Mouse (Mus musculus) hindbrain, embryonic 12.5 days (tissue): ENCODE measurements around the gene Togaram2. TPM values are rescaled to one million over a fixed set of nuclear protein-coding genes. Genes with fewer than 3 reads are reported as not detected.

Experiments
- ATAC-seq: fragments of 200-750 bp; cut with Nextera tagmentation; 2 replicates; pipeline ENCODE4 v1.8.0; 2017; ENCODE audit warnings: moderate TSS enrichment; ENCODE audit not compliant: low FRiP score
- H3K27ac ChIP-seq: fragments of 300-500 bp; sonication (generic); 2 replicates; pipeline ENCODE4 v1.5.1; 2016; ENCODE audit warnings: mild to moderate bottlenecking
- H3K27me3 ChIP-seq: fragments of 300-500 bp; sonication (generic); 2 replicates; pipeline ENCODE4 v1.6.1; 2016; ENCODE audit warnings: mild to moderate bottlenecking
- H3K36me3 ChIP-seq: fragments of 300-500 bp; sonication (generic); 2 replicates; pipeline ENCODE4 v1.6.1; 2016; ENCODE audit warnings: mild to moderate bottlenecking
- H3K4me1 ChIP-seq: fragments of 300-500 bp; sonication (generic); 2 replicates; pipeline ENCODE4 v1.6.1; 2016
- H3K4me2 ChIP-seq: fragments of 300-500 bp; sonication (generic); replicated peaks from 2 replicates; pipeline ENCODE4 v1.6.1; 2016; ENCODE audit warnings: mild to moderate bottlenecking
- H3K4me3 ChIP-seq: fragments of 300-500 bp; sonication (generic); 2 replicates; pipeline ENCODE4 v1.5.1; 2016; ENCODE audit warnings: mild to moderate bottlenecking
- H3K9ac ChIP-seq: fragments of 300-500 bp; sonication (generic); 2 replicates; pipeline ENCODE4 v1.6.1; 2016; ENCODE audit warnings: mild to moderate bottlenecking, moderate library complexity
- H3K9me3 ChIP-seq: fragments of 300-500 bp; sonication (generic); replicated peaks from 2 replicates; pipeline ENCODE4 v1.6.1; 2016; ENCODE audit warnings: mild to moderate bottlenecking
- WGBS: fragments of 180-500 bp; shearing (Covaris S2); methylation state at CpG from one replicate; pipeline ENCODE4 v1.1.7; 2016; 5-methylcytosine and 5-hydroxymethylcytosine counted together
- polyA plus RNA-seq: library from polyadenylated mRNA; unstranded; fragments of >200 nt; fragmentation: Nextera tagmentation; extraction: Ambion mirVana; gene quantifications from 2 replicates; pipeline ENCODE4 v1.2.1, GENCODE M21; 2016

Gene Togaram2
- polyA plus RNA-seq, 1 experiment from 2014 or later = 0.19 TPM

GRCm38 (mm10) chr17:71687436-71687835 lies 14.4 kb downstream of the Togaram2 start:
- no peaks in the 10 kb centered on the region for H3K36me3 ChIP-seq
- 71% methylated on average over 9 of the region's 9 CpGs for WGBS
- ATAC-seq = no peak
- H3K4me3 ChIP-seq = no peak overlapping the region
- no peak overlapping the region for H3K27ac ChIP-seq
- H3K27me3 ChIP-seq = 0 out of 2 replicates have a peak, but pooled peaks cover 3% of the 10 kb centered on the region
- H3K9ac ChIP-seq = no peak overlapping the region
- no peaks in the 10 kb centered on the region for H3K9me3 ChIP-seq
- H3K4me2 ChIP-seq = no peak overlapping the region
- peaks cover 5% of the 10 kb centered on the region; the same call in 1 of the 2 replicates for H3K4me1 ChIP-seq

GRCm38 (mm10) chr17:71689903-71690302 lies 16.8 kb downstream of the Togaram2 start:
- Histone ChIP-seq H3K36me3 (no peaks in the 10 kb centered on the region), H3K4me3 (no peak overlapping the region), H3K4me1 (peaks cover 13% of the 10 kb centered on the region; the same call in 1 of the 2 replicates), H3K9ac (no peak overlapping the region), H3K27me3 (0 out of 2 replicates have a peak, but pooled peaks cover 3% of the 10 kb centered on the region), H3K9me3 (no peaks in the 10 kb centered on the region), H3K4me2 (no peak overlapping the region), H3K27ac (no peak overlapping the region)
- no peak for ATAC-seq
- 80% methylated on average over 5 of the region's 5 CpGs for WGBS

DNA sequence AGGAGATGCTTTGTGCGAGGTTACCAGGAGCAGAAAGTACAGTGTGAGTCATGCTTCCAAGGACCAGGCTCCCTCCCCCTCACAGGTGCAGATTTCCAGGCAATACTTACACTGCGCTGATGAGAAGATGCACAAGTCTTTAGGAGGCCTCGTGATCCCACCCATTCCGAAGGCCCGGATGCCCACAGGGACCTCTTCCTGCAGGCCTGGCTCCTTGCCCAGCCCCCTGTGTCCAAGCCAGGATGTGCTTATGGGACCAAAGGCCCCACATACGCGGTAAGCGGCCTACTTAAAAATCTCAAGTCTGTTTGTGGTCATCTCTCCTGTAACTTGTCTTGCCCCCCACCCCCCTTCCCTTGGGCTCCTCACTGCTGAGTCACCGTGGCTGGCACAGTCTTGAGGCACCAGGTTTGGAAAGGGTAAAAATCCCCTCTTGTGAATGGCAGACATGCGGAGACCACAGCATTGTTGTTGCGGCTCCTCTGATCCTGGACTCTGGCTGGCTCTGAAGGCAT lies 18.4 kb downstream of the Togaram2 start:
- Histone ChIP-seq H3K4me2 (no peak overlapping the region), H3K9ac (no peak overlapping the region), H3K27me3 (0 out of 2 replicates have a peak, but pooled peaks cover 3% of the 10 kb centered on the region), H3K4me1 (peaks cover 18% of the 10 kb centered on the region), H3K36me3 (no peaks in the 10 kb centered on the region), H3K4me3 (no peak overlapping the region), H3K9me3 (no peaks in the 10 kb centered on the region), H3K27ac (no peak overlapping the region)
- WGBS = 77% methylated on average over 11 of the region's 11 CpGs
- no peak; the same call in 1 of the 2 replicates for ATAC-seq

DNA sequence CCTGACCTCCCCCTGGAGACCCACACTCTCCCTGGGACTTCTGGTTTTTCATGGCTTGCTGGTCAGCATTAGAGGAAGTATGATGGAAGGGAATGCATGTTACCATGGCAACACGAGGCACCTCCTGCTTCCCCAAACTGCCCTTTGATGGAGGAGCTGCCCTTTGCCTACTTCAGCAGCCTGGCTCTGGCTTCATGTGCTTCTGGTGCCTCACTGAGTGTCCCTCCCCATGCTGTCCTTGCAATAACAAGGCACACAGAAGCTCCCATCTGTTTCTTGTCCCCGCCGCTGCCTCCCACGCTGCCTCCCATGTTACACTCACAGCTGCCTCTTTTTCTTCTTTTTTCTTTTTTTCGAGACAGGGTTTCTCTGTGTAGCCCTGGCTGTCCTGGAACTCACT lies 20.3 kb downstream of the Togaram2 start:
- Histone ChIP-seq H3K9ac (no peak overlapping the region), H3K27ac (no peak overlapping the region), H3K36me3 (no peaks in the 10 kb centered on the region), H3K4me3 (no peak overlapping the region), H3K9me3 (no peaks in the 10 kb centered on the region), H3K4me2 (no peak overlapping the region), H3K4me1 (peaks cover 19% of the 10 kb centered on the region), H3K27me3 (no peaks in the 10 kb centered on the region)
- ATAC-seq = no peak
- WGBS = 33% methylated on average over 5 of the region's 5 CpGs

DNA sequence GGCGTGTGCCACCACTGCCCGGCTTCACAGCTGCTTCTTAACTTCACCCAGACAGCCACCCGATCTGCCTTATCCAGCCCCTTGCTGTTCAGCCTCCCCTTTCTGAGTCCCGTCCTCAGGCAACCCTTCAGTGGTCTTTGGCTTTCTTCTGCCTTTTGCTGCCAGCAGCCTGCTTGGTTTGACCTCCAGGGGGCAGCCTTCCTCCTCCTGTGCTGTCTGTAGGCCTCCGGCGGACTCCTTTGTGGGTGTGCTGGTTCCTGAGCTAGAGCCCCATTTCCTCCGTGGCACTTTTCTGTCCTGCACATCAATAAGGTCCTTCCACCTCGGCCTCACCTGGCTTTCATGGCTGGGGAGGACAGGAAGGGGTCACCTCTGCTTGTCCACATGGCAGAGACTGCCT lies 20.7 kb downstream of the Togaram2 start:
- WGBS = 49% methylated on average over 8 of the region's 8 CpGs
- ATAC-seq = no peak
- H3K4me3 ChIP-seq = no peak overlapping the region
- no peaks in the 10 kb centered on the region for H3K27me3 ChIP-seq
- no peak overlapping the region for H3K27ac ChIP-seq
- peaks cover 19% of the 10 kb centered on the region for H3K4me1 ChIP-seq
- H3K36me3 ChIP-seq = no peaks in the 10 kb centered on the region
- no peaks in the 10 kb centered on the region for H3K9me3 ChIP-seq
- no peak overlapping the region for H3K4me2 ChIP-seq
- H3K9ac ChIP-seq = no peak overlapping the region

GRCm38 (mm10) chr17:71695151-71695550 lies 22.1 kb downstream of the Togaram2 start:
- H3K27ac ChIP-seq = no peak overlapping the region
- no peaks in the 10 kb centered on the region for H3K36me3 ChIP-seq
- H3K27me3 ChIP-seq = no peaks in the 10 kb centered on the region
- no peak overlapping the region for H3K4me3 ChIP-seq
- WGBS = 84% methylated on average over 8 of the region's 8 CpGs
- peaks cover 19% of the 10 kb centered on the region for H3K4me1 ChIP-seq
- H3K9ac ChIP-seq = no peak overlapping the region
- no peak for ATAC-seq
- no peaks in the 10 kb centered on the region for H3K9me3 ChIP-seq
- H3K4me2 ChIP-seq = no peak overlapping the region

- Histone ChIP-seq H3K4me1 (peaks cover 19% of the 10 kb centered on the region), H3K4me2 (no peak overlapping the region), H3K9ac (no peak overlapping the region), H3K4me3 (no peak overlapping the region), H3K9me3 (no peaks in the 10 kb centered on the region), H3K36me3 (no peaks in the 10 kb centered on the region), H3K27ac (no peak overlapping the region), H3K27me3 (no peaks in the 10 kb centered on the region)
- WGBS = 81% methylated on average over 15 of the region's 15 CpGs
- no peak for ATAC-seq
These were observed 22.8 kb downstream of the Togaram2 start for GRCm38 (mm10) chr17:71695716-71696315.

DNA sequence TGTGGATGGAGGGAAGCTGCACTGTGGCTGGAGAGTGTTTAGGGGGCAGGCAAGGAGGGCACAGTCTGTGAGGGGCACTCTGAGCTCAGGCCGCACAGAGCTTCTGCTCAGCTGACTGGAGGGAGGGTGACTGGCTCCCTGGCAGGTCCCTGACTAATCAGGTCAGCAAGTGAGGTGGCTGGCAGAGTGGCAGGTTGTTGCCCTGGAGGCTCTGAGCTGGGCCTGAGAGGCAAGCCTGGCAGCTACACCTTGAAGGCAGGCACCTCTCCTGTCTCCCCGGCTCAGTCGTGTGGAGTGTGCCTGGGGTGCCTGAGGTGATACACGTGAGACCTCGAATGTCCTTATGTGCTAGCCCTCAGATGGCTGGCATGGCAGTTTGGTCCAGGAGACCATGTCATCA lies 23.3 kb downstream of the Togaram2 start:
- Histone ChIP-seq H3K36me3 (no peaks in the 10 kb centered on the region), H3K27ac (no peak overlapping the region), H3K4me2 (no peak overlapping the region), H3K27me3 (no peaks in the 10 kb centered on the region), H3K9me3 (no peaks in the 10 kb centered on the region), H3K9ac (no peak overlapping the region), H3K4me1 (peaks cover 18% of the 10 kb centered on the region), H3K4me3 (no peak overlapping the region)
- ATAC-seq = no peak
- WGBS = 82% methylated on average over 5 of the region's 5 CpGs

GRCm38 (mm10) chr17:71697896-71698618 lies 25.0 kb downstream of the Togaram2 start:
- Histone ChIP-seq H3K27me3 (no peaks in the 10 kb centered on the region), H3K4me3 (no peak overlapping the region), H3K27ac (no peak overlapping the region), H3K4me2 (no peak overlapping the region), H3K36me3 (no peaks in the 10 kb centered on the region), H3K9ac (no peak overlapping the region), H3K9me3 (no peaks in the 10 kb centered on the region), H3K4me1 (peaks cover 12% of the 10 kb centered on the region)
- 85% methylated on average over 11 of the region's 11 CpGs for WGBS
- no peak for ATAC-seq

GRCm38 (mm10) chr17:71698619-71698956 lies 25.5 kb downstream of the Togaram2 start:
- H3K9ac ChIP-seq = no peak overlapping the region
- no peak for ATAC-seq

DNA sequence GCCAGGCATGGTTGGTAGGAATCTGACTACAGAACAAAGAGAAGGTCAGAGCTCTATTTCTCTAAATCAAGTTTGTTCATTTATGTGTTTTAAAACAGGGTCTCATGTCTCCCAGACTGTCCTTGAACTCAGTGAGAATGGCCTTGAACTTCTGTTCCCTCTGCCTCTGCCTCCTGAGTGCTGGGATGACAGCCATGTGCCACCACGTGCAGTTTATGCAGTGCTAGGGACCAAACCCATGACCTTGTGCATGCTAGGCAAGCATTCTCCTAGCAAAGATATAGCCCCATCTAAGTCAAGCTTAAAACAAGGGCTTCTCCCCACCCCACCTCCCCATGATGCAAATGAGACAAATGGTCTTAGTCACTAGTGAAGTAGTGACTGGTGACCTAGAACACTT lies 32.1 kb downstream of the Togaram2 start:
- 73% methylated on average over 1 of the region's 1 CpGs for WGBS
- H3K27me3 ChIP-seq = no peaks in the 10 kb centered on the region
- H3K4me1 ChIP-seq = peaks cover 5% of the 10 kb centered on the region; the same call in 1 of the 2 replicates
- no peak overlapping the region for H3K4me3 ChIP-seq
- H3K9me3 ChIP-seq = peaks cover 10% of the 10 kb centered on the region; the same call in 1 of the 2 replicates
- H3K36me3 ChIP-seq = no peaks in the 10 kb centered on the region
- H3K27ac ChIP-seq = no peak overlapping the region
- no peak overlapping the region for H3K4me2 ChIP-seq
- no peak for ATAC-seq
- no peak overlapping the region for H3K9ac ChIP-seq

More at GRCm38 (mm10) chr17:71698619-71698956, 25.5 kb downstream of the Togaram2 start:
- H3K4me3 ChIP-seq = no peak overlapping the region
- no peak overlapping the region for H3K27ac ChIP-seq
- H3K9me3 ChIP-seq = no peaks in the 10 kb centered on the region
- no peaks in the 10 kb centered on the region for H3K27me3 ChIP-seq
- H3K4me2 ChIP-seq = no peak overlapping the region
- WGBS = 93% methylated on average over 11 of the region's 11 CpGs
- peaks cover 7% of the 10 kb centered on the region for H3K4me1 ChIP-seq
- no peaks in the 10 kb centered on the region for H3K36me3 ChIP-seq

DNA sequence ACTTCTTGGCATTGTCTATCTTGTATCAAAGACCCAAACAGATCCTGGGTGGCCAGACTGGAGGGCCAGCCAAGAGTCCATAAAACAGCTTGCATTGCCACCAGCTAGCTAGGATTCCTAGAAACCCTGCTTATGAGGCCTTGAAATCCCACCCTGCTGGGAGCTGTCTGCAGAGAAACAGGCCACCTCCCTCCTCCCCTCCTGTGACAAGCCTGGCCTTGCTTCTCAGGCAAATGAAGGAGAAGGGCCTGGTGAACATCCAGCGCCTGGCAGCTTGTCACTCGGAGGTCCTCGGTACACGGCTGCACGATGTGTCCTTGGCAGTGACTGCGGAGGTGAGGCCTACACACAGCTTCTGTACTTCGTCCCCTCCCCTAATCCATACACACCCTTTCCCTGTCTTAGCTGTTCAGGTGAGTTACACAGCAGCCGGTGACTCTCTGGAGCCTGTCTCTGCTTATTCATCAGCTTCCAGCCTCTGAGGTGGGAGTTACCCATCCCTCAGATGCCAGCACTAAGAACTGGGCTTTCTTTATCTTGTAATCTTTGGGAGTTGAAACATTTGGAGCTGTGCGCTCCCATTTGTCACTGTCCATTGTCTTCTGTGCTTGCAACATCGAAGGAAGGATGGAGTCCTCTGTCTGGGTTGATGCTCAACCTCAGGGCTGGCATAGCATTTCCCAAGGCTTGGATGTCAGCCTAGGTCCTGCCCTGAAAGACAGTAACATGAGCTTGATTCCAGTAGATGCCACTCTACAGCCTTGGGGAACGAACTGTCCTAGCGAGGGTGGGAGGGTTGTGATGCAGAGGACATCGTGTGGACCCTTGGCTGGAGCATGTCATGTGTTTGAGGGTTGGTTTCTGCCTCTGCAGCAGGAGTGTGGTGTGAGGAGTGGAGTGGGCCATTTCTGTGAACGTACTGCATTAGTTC lies 32.8 kb downstream of the Togaram2 start:
- H3K4me3 ChIP-seq = no peak overlapping the region
- no peak overlapping the region for H3K9ac ChIP-seq
- no peaks in the 10 kb centered on the region for H3K27me3 ChIP-seq
- WGBS = 90% methylated on average over 14 of the region's 14 CpGs
- H3K4me1 ChIP-seq = peaks cover 5% of the 10 kb centered on the region; the same call in 1 of the 2 replicates
- H3K9me3 ChIP-seq = peaks cover 10% of the 10 kb centered on the region; the same call in 1 of the 2 replicates
- H3K4me2 ChIP-seq = no peak overlapping the region
- ATAC-seq = no peak
- H3K36me3 ChIP-seq = no peaks in the 10 kb centered on the region
- H3K27ac ChIP-seq = no peak overlapping the region
